Mouse (Mus musculus): ENCODE measurements at regions not wholly inside any gene's neighbourhood (a gene's known extent, or its start where the extent isn't known, plus 50 kb on each side); places are given as distances from the start of the nearest gene placed in this dataset.

DNA sequence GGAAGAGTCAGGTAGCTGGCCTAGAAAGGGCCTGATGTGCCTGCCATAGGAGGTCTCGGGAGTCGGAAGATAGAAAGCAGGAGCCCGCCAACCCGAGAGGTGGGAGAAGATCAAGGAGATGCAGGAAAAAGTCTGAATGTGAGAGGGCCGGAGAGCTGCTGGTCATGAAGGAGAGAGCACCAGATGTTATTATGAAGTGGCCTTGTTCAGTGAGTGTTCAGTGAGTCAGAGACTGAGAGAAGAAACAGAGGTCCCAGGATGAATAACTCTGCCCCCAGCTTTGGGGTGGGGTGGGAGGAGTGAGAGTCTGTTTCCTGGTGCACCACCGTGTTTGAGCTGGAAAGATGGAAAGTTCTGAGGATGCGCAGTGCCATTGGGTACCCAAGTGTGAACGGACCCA lies 100.2 kb upstream of the Slc45a1 start:
- no peak for TF ChIP-seq CTCF (IDR thresholded peaks at IDR 0.05; ENCODE audit: borderline replicate concordance, extremely low read depth, insufficient read depth, insufficient read length)
- TF ChIP-seq POLR2A (IDR thresholded peaks at IDR 0.05; ENCODE audit: borderline replicate concordance, extremely low read depth, insufficient read depth, insufficient read length, poor library complexity, severe bottlenecking) = no peak
